Mouse (Mus musculus) adrenal gland (tissue): ENCODE results near the gene Actg1.

Experiments
- intact Hi-C: fragments of 180-260 bp; cut with DNase I; formaldehyde crosslinking; loops from one replicate; pipeline ENCODE4 v1.15.1; 2025
- microRNA-seq, 2 experiments: library from miRNA; unstranded; fragments of <30 nt; microRNA quantifications; one replicate each; pipeline ENCODE4; 2019

The Actg1 gene

GRCm38 (mm10) chr11:120297767-120298166, 50.6 kb downstream of the Actg1 start:
- intact Hi-C loops = no loop called here

DNA sequence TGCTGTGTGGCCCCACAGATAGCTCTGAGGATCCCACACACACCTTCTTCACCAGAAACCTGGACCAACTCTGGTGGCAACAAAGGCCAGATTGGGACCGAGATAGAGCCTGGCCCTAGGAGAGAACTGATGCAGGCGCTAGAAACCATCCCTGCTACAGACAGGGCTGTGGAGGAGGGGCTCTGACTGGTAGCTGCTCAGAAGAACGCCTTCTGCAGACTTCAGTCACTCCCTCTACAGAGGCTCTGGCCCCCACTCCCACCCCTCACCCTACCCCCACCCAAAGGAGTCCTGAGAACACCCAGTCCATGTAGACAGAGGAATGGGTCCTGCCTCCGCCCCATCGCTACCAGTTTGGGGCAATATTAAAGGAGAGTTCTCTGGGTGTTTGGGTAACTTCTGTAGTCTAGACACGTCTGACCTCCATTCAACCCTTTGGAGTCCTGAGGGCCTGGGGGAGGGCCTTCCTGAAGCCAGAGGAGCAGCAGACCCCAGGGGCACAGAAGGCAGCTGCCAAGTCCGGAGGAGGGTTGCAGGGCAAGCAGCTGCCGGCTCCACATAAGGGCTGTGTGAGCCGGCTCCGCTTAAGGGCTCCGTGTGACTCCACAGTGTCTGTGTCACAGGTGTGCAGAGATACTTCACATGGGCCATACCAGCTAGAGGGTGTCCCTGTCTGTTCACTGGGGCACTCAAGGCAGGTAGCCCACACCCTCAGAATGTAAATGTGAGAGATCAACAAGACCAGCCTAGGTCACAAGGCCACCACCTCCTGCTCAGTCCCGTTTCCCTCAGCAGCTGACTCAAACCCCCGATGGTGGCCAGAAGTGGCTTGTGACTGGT, 51.8 kb downstream of the Actg1 start:
- intact Hi-C loops = no loop called here

Small RNAs within 50 kb of the gene (microRNA-seq; reads per million reads assigned to microRNA genes)
- gene Gm23419 = 0 reads per million in 2 experiments
- 0 to 0.57 reads per million in 2 experiments for gene Mir6935
